Mouse (Mus musculus): Measurements from ENCODE around the gene Zfp503.

DNA sequence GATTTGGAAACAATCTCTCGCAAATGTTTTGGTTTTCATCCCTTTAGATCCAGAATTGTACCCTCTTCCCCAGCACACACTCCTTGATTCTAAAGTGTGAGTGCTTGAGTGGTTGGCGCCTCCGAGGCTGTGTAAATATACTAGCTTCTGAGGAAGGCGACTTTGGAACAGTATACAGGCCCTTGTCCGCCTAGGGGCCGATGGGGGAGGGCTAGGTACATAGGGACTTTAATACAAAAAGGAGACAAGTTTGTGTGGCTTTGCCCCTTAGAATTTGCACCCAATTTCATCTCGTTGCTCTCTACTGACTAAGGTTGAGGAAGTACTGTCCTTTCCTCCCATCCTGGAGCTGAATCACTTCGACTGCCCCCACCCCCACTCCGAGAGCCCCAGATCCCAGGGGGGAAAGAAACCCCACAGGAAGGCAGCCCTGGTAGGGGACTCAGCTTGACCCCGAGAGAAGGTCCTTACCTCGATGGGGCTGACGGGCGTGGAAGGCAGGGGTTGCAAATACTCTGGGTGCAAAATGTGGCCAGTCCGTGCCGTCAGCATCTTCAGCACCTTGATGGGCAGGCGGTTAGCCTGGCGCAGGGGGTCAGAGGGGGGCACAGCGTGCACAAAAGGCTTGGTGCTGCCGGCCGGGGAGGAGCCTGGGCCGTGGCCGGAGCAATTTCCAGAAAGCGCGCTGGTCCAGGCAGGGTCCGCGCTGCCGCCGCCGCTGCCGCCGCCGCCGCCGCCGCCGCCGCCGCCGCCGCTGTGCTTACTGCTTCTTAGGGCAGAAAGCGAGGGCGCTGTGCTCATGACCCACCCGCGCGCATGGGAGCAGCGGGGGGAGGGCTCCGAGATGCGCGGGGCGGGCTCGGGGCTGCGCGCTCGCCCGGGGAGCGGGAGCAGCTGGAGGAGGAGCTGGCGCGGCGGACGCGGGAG lies 2.4 kb downstream of the Zfp503 start:
- no peak for TF ChIP-seq CTCF (IDR thresholded peaks at IDR 0.05; ENCODE audit: low read depth)
- TF ChIP-seq EP300 (IDR thresholded peaks at IDR 0.05; ENCODE audit: low read depth) = no peak
